In genomic region chr16:49858161-49858906, GRCm38 (mm10) we compare ENCODE assay signal across 9 mouse cellular contexts. TPM values are rescaled to one million over a fixed set of nuclear protein-coding genes. Genes with fewer than 3 reads are reported as not detected.
DNase-seq lines count a peak whose midpoint lies in the region; ATAC-seq and TF ChIP-seq lines count a peak whose summit lies in the region.
"Had no signal": no experiment of that assay in that cellular context is flagged by ENCODE, and none has a peak within 500 bp of the region (broad histone marks: within the 10 kb centered on the region; RNA-seq: fewer than 3 reads in every experiment).

No protein-coding gene starts in this region.

- no peak overlapping the region for H3K4me3 ChIP-seq in heart, embryonic 10.5 days
- H3K4me3 ChIP-seq in forebrain, postnatal 0 days (ENCODE audit: low read depth, low read length) = peak overlapping the region; percentile 69
- peak overlapping the region; percentile 99 for H3K4me3 ChIP-seq in liver, postnatal 0 days (ENCODE audit: low read depth, low read length)

- no peak for TF ChIP-seq EP300 in liver, postnatal 0 days (IDR thresholded peaks at IDR 0.05; ENCODE audit: low read depth)

- no peak for ATAC-seq in forebrain, postnatal 0 days
- ATAC-seq in liver, postnatal 0 days = no peak

- H3K27ac ChIP-seq in heart, embryonic 10.5 days = no peak overlapping the region
- no peak overlapping the region for H3K27ac ChIP-seq in forebrain, postnatal 0 days (ENCODE audit: low read depth, low read length)
- peak overlapping the region; percentile 99 for H3K27ac ChIP-seq in liver, postnatal 0 days (ENCODE audit: low read depth)

- WGBS in heart, embryonic 10.5 days = 86% methylated on average over 9 of the region's 9 CpGs
- WGBS in forebrain, postnatal 0 days = 54% methylated on average over 9 of the region's 9 CpGs
- 20% methylated on average over 9 of the region's 9 CpGs for whole genome bisulfite sequencing in liver, postnatal 0 days (ENCODE audit: insufficient replicate concordance)

- peaks cover 19% of the 10 kb centered on the region for H3K4me1 ChIP-seq in heart, embryonic 10.5 days
- H3K4me1 ChIP-seq in forebrain, postnatal 0 days (ENCODE audit: insufficient read depth) = 0 out of 2 replicates have a peak, but pooled peaks cover 5% of the 10 kb centered on the region
- H3K4me1 ChIP-seq in liver, postnatal 0 days (ENCODE audit: insufficient read depth) = peaks cover 43% of the 10 kb centered on the region

- TF ChIP-seq CTCF in forebrain, postnatal 0 days (IDR thresholded peaks at IDR 0.05; ENCODE audit: low read depth) = no peak
- TF ChIP-seq CTCF in liver, postnatal 0 days (IDR thresholded peaks at IDR 0.05; ENCODE audit: low read depth) = no peak

- no peaks in the 10 kb centered on the region for H3K27me3 ChIP-seq in heart, embryonic 10.5 days (ENCODE audit: insufficient read depth, poor library complexity, severe bottlenecking)
- no peaks in the 10 kb centered on the region for H3K27me3 ChIP-seq in forebrain, postnatal 0 days (ENCODE audit: insufficient read depth, low read length)
- no peaks in the 10 kb centered on the region for H3K27me3 ChIP-seq in liver, postnatal 0 days (ENCODE audit: insufficient read depth, low read length)

- peak overlapping the region; percentile 93; the same call in 1 of the 2 replicates for H3K9ac ChIP-seq in forebrain, postnatal 0 days
- peak overlapping the region; percentile 100 for H3K9ac ChIP-seq in liver, postnatal 0 days (replicated peaks)

- peak; percentile 18 to 35 for DNase-seq in heart, adult 18-20 months
- no peak for DNase-seq in heart, embryonic 10.5 days (ENCODE audit: low spot score)
- DNase-seq in B cell, adult 2 months = peak; percentile 38 to 47
- DNase-seq in forebrain, postnatal 0 days = peak; percentile 8
- no peak for DNase-seq in liver, postnatal 0 days
- DNase-seq in left cerebral cortex, adult 8-10 months (ENCODE audit: low spot score in 2 of 2) = no peak
- no peak for DNase-seq in layer of hippocampus, adult 11-12 months (ENCODE audit: low spot score)
- DNase-seq in right cerebral cortex, postnatal 36 days (ENCODE audit: low spot score in 2 of 2) = no peak
- DNase-seq: spleen, adult 18-20 months had no signal

- peak overlapping the region; percentile 75 for H3K4me2 ChIP-seq in forebrain, postnatal 0 days (ENCODE audit: low read depth)
- peak overlapping the region; percentile 82 for H3K4me2 ChIP-seq in liver, postnatal 0 days (ENCODE audit: low read depth, low read length)

- no peaks in the 10 kb centered on the region for H3K36me3 ChIP-seq in heart, embryonic 10.5 days
- no peaks in the 10 kb centered on the region for H3K36me3 ChIP-seq in forebrain, postnatal 0 days (ENCODE audit: insufficient read depth)
- H3K36me3 ChIP-seq in liver, postnatal 0 days (replicated peaks; ENCODE audit: insufficient read depth, low read length) = peaks cover 43% of the 10 kb centered on the region

- H3K9me3 ChIP-seq in heart, embryonic 10.5 days = no peaks in the 10 kb centered on the region
- no peaks in the 10 kb centered on the region for H3K9me3 ChIP-seq in forebrain, postnatal 0 days (ENCODE audit: low read length)
- H3K9me3 ChIP-seq in liver, postnatal 0 days (ENCODE audit: low read length) = no peaks in the 10 kb centered on the region

RNA-seq across cellular contexts. Expression of gene Cd47, which starts 58.0 kb away (rescaled TPM):
- total RNA-seq in heart, adult 18-20 months (2021) = 10 to 100 TPM; 79.4 to 84.7 TPM
- polyA plus RNA-seq in heart, embryonic 10.5 days (2016; fragmentation: Nextera tagmentation; extraction: Ambion mirVana) = 49.0 and 50.3 TPM in 2 replicates
- 46.4 and 47.3 TPM in 2 replicates for total RNA-seq in forebrain, postnatal 0 days (2014; rRNA removed)
- polyA plus RNA-seq in forebrain, postnatal 0 days (2015; fragmentation: Nextera tagmentation; extraction: Ambion mirVana) = 135 and 210 TPM in 2 replicates
- polyA plus RNA-seq in liver, postnatal 0 days (2015; fragmentation: Nextera tagmentation; extraction: Ambion mirVana) = 285 and 286 TPM in 2 replicates
- 100 to 1,000 TPM; 239 to 271 (median 254) TPM for total RNA-seq in left cerebral cortex, adult 8-10 months (2022)

Comparison
In these comparisons a context has a peak if more than half of its experiments do, and no peak if none do; other contexts are left out.
1. DNase-seq: peak in heart, adult 18-20 months (2 of 2), B cell, adult 2 months (2 of 2) and forebrain, postnatal 0 days (single experiment); none in heart, embryonic 10.5 days (single experiment), liver, postnatal 0 days (single experiment), left cerebral cortex, adult 8-10 months (0 of 2), layer of hippocampus, adult 11-12 months (single experiment) and right cerebral cortex, postnatal 36 days (0 of 2).